Mouse (Mus musculus) Muller cell, postnatal 12 days (primary cell): ENCODE results near the gene 4932438H23Rik.

Source experiments
- DNase-seq: peaks from one replicate; pipeline ENCODE4 v3.0.0-alpha.2; 2015; ENCODE audit errors: inconsistent ontology term

4932438H23Rik gene

DNA sequence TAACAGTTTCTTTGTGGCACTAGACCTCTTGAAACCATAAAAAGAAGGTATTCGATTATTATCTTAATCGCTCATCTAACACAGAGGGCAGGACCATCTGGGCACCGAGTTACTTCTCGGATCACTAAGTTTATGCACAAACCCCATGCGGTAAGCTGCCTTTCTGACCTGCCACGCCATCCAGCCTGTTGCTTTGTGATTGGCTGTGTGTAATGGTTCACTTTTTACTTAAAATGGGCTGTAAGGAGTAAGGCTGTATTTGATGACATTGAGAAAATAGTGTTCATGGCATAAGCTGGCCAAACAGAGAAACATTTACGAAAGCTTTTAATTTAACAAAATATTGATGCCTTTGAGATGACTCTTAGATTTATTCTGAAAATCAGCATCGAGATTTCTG lies at the start of gene 4932438H23Rik:
Gene 4932438H23Rik, minus strand, starts transcription at position 101 of the 400 bp plus-strand sequence.
- DNase-seq: no peak

- no peak for DNase-seq
Observed at GRCm38 (mm10) chr16:91140991-91141630, 46.2 kb upstream of the 4932438H23Rik start.

- DNase-seq: peak; percentile 73
Observed at GRCm38 (mm10) chr16:91140457-91140856, 45.5 kb upstream of the 4932438H23Rik start.

DNA sequence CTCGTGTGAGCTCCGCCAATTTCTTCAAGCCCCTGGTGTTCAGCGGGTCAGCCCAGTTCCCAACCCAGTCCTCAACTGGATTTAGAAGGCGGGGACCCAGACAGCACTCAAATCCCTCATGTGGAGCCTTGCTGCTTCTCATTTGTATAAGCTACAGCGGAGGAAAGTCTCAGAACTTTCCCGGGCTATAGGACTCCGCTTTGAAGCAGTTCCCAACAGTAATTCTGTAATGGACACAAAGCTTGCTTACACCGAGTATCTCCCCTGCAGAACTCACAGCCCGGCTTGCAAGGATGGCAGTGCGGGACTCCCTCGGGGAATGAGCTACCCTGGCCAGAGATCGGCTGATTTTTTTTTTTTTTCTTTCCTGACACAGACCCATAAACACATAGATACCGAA lies 45.1 kb upstream of the 4932438H23Rik start:
- DNase-seq: no peak

DNA sequence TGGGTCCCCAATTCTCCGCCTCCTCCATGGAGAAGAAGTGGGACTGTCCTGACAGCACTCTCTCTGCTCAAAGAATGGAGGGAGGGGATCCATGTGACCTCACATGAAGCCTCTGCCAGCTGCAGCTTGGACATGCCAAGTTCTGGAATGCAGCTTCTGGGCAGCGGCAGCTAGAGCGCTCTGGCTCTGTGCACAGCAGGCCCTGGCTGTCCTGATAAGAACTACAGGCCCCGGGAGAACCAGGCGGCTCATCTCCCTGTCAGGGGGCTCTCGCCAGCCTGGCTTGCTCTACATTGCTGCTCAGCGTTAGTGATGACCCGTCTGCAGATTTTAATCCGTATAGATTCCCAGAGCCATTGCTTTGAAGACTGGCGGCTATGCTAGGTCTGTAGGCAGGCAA lies 44.6 kb upstream of the 4932438H23Rik start:
- peak; percentile 35 for DNase-seq

GRCm38 (mm10) chr16:91138736-91139135 lies 43.8 kb upstream of the 4932438H23Rik start:
- DNase-seq: no peak

DNA sequence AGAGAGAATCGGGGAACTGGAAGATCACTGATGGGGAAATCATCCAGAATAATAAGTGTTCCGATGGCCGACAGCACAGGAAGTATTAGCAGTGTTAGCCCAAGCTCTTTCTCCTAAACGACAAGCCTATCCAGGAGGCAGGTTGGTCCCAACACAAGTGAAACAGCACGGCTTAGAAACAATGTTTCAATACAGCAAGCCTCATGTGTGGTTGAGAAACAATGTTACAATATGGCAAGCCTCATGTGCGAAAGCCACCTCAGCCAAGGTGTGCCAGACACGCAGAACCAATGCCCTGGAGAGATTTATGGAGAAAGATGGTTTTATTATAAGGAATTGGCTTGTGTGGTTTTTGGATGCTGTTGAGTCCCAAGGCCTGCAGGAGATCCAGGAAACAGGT lies 43.2 kb upstream of the 4932438H23Rik start:
- no peak for DNase-seq

- no peak for DNase-seq
Observed at GRCm38 (mm10) chr16:91136607-91137006, 41.7 kb upstream of the 4932438H23Rik start.

DNA sequence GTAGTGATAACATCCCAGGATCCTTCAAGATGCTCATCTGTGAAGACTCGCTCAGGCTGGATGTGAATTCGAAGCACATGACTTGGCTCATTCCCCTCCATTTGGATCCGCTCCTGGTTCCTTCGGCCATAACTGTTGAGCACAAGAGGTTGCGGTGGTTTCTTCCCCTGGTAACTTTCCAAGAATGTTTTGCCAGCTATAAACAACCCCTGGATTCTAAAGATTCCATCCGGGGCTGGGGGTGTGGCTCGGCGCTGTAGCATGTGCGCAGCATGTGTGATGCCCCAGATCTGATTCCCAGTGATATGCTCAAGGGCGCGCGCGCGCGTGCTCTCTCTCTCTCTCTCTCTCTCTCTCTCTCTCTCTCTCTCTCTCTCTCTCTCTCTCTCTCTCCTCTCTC lies 35.0 kb upstream of the 4932438H23Rik start:
- DNase-seq: no peak

- DNase-seq: no peak
Observed at GRCm38 (mm10) chr16:91128431-91128830, 33.5 kb upstream of the 4932438H23Rik start.

DNA sequence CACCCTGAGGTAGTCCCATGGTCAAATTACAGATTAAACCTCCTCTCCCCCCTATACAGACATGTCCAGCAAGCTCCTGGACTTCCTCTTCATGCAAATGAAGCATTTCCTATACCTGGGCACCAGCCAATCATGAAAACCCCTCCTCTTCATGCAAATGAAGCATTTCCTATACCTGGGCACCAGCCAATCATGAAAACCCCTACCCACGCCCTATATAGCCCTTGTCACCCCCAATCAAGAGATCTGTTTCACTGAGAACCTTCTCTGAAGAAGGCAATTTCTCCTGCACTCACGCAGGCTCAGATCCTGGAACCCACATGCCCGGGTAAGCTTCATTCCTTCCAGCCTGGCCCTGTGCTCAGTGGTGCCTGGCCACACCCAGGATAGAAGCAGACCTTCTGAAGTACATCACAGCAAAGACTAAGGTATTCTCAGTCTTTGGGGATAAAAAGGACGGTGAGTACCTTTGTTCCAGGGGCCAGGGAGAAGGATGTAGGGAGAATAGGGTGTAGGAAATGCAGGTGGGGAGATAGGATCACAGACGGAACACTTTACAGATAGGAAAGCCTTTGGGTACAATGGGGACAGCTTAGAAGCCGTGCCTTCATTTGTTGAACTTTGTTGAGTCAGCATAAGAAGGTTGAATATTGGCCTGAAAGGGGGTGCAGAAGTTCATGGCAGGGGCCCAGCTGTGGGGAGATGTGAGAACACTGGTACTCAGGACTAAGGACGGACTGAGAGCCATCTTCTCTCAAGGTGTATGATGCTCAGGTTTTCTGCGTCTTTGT lies 32.0 kb upstream of the 4932438H23Rik start:
- no peak for DNase-seq

DNA sequence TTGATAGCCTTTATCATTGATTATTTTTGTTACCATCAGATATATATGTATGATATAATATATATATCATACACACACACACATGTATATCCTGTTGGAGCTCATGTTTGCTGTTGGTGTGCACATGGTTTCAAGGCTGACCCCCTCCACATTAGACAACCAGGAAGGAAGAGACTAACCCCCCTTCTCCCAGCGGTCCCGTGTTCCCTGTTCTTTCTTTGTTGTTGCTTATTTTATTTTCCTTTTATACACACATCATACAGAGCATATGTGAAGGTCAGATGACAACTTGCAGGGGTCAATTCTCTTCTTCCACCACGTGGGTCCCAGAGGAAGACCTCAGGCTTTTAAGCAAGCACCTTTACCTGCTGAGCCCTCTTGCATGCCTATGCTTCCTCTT lies 29.3 kb upstream of the 4932438H23Rik start:
- no peak for DNase-seq

GRCm38 (mm10) chr16:91123821-91124220 lies 28.9 kb upstream of the 4932438H23Rik start:
- no peak for DNase-seq

DNA sequence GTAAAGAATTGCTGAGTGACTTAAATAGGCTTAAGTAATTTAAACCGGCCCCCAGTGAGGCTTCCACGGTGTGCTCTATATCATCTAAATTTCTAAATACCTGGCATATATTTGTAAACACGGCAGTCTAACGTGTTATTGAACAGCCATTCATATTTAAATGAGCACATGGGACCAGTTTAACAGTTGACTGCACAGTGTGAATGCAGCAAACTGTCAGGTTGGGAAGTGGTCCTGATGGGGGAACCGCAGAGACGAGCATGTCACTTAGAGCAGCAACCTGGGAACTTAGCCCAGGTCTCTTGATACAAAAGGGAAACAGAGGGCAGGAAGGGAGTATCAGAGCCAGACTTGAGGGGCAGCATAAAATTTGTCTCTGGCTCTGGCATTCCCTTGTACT lies 25.0 kb upstream of the 4932438H23Rik start:
- DNase-seq: peak; percentile 27

DNA sequence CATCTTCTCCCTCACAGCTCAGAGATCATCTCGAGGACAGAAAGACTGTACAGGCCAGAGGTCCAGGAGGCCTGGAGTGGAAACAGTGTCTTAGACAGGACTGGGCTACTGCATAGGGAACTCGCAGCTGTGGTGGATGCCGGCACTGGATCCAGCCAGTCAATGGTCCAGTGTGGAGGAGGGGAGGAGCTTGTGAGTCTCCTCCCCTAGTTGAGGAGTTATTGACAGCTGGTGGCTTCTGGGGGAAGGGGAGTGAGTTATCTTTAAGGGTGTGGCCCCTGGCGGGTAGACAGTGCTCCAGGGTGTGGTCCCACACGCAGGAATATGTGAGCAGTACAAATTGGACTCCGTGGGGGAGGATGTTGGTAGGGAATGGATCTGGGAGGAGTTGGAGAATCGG lies 21.8 kb upstream of the 4932438H23Rik start:
- DNase-seq: no peak

DNA sequence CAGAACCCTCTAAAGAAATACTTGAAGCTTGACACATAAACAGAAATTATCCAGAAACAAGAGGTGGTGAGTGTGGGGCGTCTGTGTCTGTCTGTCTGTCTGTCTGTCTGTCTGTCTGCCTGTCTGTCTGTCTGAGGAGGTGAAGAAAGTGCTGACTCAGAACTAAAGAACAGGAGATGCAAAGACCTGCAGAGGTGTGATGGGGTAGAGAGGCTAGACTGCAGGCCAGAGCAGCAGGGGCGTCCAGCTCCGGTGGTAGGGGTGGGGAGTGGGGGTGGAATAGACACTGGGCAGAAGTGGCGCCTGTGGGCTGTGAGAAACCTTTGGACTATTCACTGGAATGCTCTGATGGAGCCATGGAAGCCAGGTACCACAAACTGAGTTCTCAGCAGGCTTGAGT lies 21.1 kb upstream of the 4932438H23Rik start:
- no peak for DNase-seq

DNA sequence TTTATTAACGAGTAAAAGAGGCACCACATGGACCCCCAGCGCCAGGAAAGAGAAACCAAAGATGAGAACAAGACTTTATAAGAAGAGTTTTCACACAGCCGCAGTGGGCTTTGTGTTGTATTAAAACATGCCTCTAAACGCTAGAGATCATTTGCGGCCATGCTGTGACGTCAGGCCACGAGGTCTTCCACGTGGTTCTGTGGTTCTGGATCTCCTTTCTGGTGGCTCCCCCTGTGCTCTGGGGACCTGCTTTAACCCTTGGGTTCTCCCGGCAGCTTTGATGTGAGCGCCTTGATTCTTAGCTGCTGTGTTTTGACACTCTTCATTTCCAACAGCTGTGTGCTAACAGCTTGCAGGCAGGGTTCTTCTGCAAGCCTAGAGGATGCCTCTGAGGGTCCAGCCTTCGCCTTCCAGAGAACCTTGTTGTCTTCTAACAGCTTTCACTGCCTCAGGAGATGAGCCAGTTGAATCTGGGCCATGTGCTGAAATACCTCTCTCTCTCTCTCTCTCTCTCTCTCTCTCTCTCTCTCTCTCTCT lies 16.1 kb upstream of the 4932438H23Rik start:
- DNase-seq: no peak

- peak; percentile 19 for DNase-seq
Observed at GRCm38 (mm10) chr16:91107608-91108007, 12.7 kb upstream of the 4932438H23Rik start.

DNA sequence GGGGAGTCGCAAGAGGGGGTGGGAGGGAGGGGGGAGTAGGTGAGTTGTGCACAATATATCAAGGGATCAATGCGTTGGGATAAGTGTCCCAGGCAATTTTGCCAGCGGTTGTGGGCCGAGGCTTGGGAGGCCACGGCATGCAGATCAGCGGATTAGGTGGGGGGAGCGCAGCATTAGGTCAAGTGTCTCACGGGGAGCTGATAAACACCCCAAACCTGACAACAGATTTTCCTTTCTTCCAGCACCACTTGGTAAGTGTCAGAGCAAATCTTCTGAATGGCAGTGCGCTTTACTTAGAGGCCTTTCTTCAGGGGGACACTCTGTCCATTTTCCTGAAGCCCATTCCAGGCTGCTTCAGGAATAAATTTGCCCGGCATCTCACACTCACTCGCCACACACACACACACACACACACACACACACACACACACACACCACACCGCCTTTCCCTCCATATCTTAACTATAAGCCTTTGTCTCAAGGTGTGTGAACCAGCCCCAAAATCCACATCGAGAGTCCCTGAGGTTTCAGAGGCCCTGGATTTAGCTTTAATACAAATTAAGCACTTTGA lies 10.6 kb upstream of the 4932438H23Rik start:
- DNase-seq: no peak

GRCm38 (mm10) chr16:91104821-91105480 lies 10.0 kb upstream of the 4932438H23Rik start:
- no peak for DNase-seq

DNA sequence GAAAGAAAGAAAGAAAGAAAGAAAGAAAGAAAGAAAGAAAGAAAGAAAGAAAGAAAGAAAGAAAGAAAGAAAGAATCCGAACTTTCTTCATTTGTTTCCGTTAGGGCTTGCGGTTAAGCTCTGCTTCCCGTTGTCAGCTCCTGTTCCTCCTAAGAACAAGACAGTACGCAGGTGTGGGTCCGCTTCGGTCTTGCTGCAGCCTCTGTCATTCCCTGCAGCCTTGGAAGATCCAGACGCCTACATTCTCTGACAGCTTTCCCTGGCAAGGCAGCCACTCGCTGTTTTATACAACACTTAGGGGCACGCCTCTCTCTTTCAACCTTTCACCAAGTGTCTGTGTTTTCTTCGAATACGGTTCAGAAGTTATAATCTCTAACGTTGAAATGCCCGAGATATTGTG lies 8.5 kb upstream of the 4932438H23Rik start:
- DNase-seq: no peak

DNA sequence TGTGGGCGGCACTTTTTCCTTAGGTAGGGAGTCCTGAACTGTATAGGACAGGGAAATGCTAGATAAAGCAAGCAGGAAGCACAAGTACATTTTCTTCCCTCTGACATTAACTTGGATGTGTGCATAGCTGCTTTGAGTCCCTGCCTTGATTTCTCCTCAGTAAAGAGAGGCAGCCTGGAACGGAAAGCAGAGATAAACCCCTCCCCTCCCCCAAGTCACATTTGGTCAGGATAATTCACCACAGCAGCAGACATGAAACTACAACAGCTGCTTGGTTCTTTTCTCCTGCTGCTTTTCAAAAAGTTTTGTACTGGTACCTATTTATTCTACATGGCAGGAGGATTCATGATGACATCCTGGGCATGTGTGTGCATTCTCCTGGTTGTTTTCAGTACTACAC lies 5.6 kb upstream of the 4932438H23Rik start:
- no peak for DNase-seq
